Mouse (Mus musculus) kidney, postnatal 0 days (tissue): ENCODE measurements around the gene Pspn. TPM values are rescaled to one million over a fixed set of nuclear protein-coding genes. Genes with fewer than 3 reads are reported as not detected.

Experiments used
- ATAC-seq: fragments of 200-750 bp; cut with Nextera tagmentation; replicated peaks from 2 replicates; pipeline ENCODE4 v1.8.0; 2017; ENCODE audit warnings: low read depth, moderate number of reproducible peaks, moderate TSS enrichment, moderate library complexity; ENCODE audit not compliant: low FRiP score
- DNase-seq: peaks from one replicate; pipeline ENCODE4 v3.0.0-alpha.2; 2016; ENCODE audit warnings: low spot score
- H3K27ac ChIP-seq: fragments of 300-500 bp; sonication (generic); 2 replicates; pipeline ENCODE4 v1.5.1; 2014; ENCODE audit warnings: mild to moderate bottlenecking
- H3K27me3 ChIP-seq: fragments of 300-500 bp; sonication (generic); 2 replicates; pipeline ENCODE4 v1.6.1; 2014; ENCODE audit warnings: low read length, mixed read lengths; ENCODE audit not compliant: insufficient read depth
- H3K36me3 ChIP-seq: fragments of 300-500 bp; sonication (generic); 2 replicates; pipeline ENCODE4 v1.6.1; 2014; ENCODE audit warnings: low read length, mixed read lengths; ENCODE audit not compliant: insufficient read depth
- H3K4me1 ChIP-seq: fragments of 300-500 bp; sonication (generic); replicated peaks from 2 replicates; pipeline ENCODE4 v1.6.1; 2014; ENCODE audit warnings: antibody characterized with exemption, low read length, mixed read lengths; ENCODE audit not compliant: insufficient read depth
- H3K4me2 ChIP-seq: fragments of 300-500 bp; sonication (generic); 2 replicates; pipeline ENCODE4 v1.6.1; 2014; ENCODE audit warnings: mild to moderate bottlenecking, low read length, moderate library complexity, mixed read lengths
- H3K4me3 ChIP-seq: fragments of 300-500 bp; sonication (generic); replicated peaks from 2 replicates; pipeline ENCODE4 v1.5.1; 2014; ENCODE audit warnings: low read depth, low read length
- H3K9ac ChIP-seq: fragments of 300-500 bp; sonication (generic); 2 replicates; pipeline ENCODE4 v1.6.1; 2014; ENCODE audit warnings: low read depth, low read length
- H3K9me3 ChIP-seq: fragments of 300-500 bp; sonication (generic); replicated peaks from 2 replicates; pipeline ENCODE4 v1.6.1; 2016; ENCODE audit warnings: low read length, inconsistent platforms, mixed read lengths
- CTCF ChIP-seq: IDR thresholded peaks from 2 replicates; pipeline ENCODE4 v1.5.1; 2016; ENCODE audit warnings: antibody characterized with exemption, low read depth, mild to moderate bottlenecking, moderate library complexity
- WGBS: fragments of 180-500 bp; shearing (Covaris S2); extraction: QIAGEN DNeasy Blood & Tissue Kit; methylation state at CpG from one replicate; pipeline ENCODE4 v1.1.7; 2014; 5-methylcytosine and 5-hydroxymethylcytosine counted together
- polyA plus RNA-seq: library from polyadenylated mRNA; unstranded; fragments of >200 nt; fragmentation: Nextera tagmentation; extraction: Ambion mirVana; gene quantifications from 2 replicates; pipeline ENCODE4 v1.2.1, GENCODE M21; 2015

Pspn gene
- polyA plus RNA-seq, 1 experiment from 2014 or later = 0.55 TPM

DNA sequence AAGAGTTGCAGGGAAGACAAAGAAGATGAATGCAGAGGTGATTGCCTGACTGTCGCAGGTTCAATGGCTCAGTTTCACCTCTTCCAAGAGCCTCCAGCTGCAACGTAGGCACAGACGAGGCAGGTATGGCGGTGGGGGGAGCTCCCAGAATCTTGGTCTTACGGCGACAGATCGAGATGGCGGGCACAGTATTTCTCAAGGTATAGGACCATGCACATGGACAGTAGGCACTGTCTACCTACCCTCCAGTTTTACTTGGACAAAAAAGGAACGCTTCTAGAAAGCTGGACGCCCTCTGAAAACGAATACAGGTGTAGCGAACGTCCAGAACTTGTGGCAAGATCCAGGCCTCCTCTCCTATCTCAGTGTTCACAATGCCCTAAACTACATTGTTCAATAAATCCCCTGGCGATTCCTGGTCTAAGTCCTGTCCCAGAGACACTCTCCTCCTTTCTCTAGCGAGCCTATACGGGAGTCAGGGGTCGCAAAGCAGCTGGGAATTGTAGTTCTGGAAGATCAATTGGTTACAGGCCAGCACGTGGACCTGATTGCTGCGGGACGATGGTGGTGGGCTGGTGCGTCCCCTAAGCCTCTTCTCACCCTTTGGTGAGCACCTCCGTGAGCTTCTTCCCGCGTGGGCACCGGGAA lies 10.2 kb downstream of the Pspn start:
- H3K27ac ChIP-seq = peak overlapping the region; percentile 67; the same call in 1 of the 2 replicates
- peaks cover 6% of the 10 kb centered on the region; the same call in 1 of the 2 replicates for H3K4me1 ChIP-seq
- 3% methylated on average over 25 of the region's 25 CpGs for WGBS
- peak overlapping the region; percentile 89 for H3K4me2 ChIP-seq
- peak; percentile 96 for DNase-seq
- H3K4me3 ChIP-seq = peak overlapping the region; percentile 62
- ATAC-seq = peak; percentile 88
- no peaks in the 10 kb centered on the region for H3K9me3 ChIP-seq
- peak overlapping the region; percentile 66 for H3K9ac ChIP-seq
- H3K27me3 ChIP-seq = no peaks in the 10 kb centered on the region
- TF ChIP-seq CTCF = no peak
- peaks cover 18% of the 10 kb centered on the region for H3K36me3 ChIP-seq

DNA sequence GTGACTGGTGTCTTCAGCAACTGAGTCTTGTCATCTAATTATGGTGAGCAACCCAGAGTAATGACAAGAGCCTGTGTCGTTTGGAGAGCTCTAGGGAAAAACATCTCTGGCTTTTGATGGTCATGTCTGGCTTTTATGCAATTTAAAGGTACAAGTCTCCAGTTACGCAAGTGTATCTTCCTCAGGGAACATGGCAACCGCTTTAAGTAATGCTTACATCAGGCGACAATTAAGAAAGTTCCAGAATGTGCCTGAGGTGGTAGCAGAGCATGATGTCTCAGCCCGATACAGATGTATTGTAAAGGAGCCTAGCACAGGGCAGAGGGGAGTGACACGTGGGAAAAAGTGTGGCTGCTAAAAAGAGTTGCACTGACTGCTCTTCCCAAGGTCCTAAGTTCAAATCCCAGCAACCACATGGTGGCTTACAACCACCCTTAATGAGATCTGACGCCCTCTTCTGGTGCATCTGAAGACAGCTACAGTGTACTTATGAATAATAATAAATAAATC lies 10.8 kb downstream of the Pspn start:
- H3K9ac ChIP-seq = peak overlapping the region; percentile 66; the same call in 1 of the 2 replicates
- WGBS = 72% methylated on average over 7 of the region's 7 CpGs
- no peak overlapping the region for H3K27ac ChIP-seq
- no peaks in the 10 kb centered on the region for H3K27me3 ChIP-seq
- TF ChIP-seq CTCF = peak; percentile 30; the same call in 1 of the 2 replicates
- peaks cover 6% of the 10 kb centered on the region; the same call in 1 of the 2 replicates for H3K4me1 ChIP-seq
- peaks cover 13% of the 10 kb centered on the region for H3K36me3 ChIP-seq
- no peak for DNase-seq
- no peaks in the 10 kb centered on the region for H3K9me3 ChIP-seq
- H3K4me2 ChIP-seq = peak overlapping the region; percentile 89
- no peak for ATAC-seq
- peak overlapping the region; percentile 62; the same call in 1 of the 2 replicates for H3K4me3 ChIP-seq

DNA sequence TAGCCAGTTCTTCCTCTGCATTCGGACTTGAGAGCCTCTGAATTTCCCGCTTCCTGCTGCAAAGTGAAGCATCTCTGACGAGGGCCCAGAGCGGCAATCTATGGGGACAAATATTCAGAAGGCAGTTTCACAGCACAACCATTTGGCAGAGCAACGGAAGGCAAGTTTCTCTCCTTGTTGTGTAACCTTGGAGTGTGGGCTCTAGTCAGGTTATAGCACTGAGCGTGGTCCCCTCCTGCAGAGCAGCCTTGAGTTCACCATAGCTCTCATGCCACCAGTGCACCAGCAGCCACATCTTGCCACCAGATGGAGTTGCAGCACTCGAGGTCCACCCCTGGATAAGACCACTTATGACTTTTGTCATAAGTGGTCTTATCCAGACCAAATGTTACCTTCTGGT lies 11.4 kb downstream of the Pspn start:
- DNase-seq = no peak
- no peak for ATAC-seq
- Histone ChIP-seq H3K4me3 (no peak overlapping the region), H3K4me2 (no peak overlapping the region), H3K27me3 (no peaks in the 10 kb centered on the region), H3K9ac (no peak overlapping the region), H3K36me3 (peaks cover 7% of the 10 kb centered on the region), H3K4me1 (peaks cover 6% of the 10 kb centered on the region; the same call in 1 of the 2 replicates), H3K27ac (no peak overlapping the region), H3K9me3 (no peaks in the 10 kb centered on the region)
- peak; percentile 41 for TF ChIP-seq CTCF
- WGBS = 85% methylated on average over 7 of the region's 7 CpGs

DNA sequence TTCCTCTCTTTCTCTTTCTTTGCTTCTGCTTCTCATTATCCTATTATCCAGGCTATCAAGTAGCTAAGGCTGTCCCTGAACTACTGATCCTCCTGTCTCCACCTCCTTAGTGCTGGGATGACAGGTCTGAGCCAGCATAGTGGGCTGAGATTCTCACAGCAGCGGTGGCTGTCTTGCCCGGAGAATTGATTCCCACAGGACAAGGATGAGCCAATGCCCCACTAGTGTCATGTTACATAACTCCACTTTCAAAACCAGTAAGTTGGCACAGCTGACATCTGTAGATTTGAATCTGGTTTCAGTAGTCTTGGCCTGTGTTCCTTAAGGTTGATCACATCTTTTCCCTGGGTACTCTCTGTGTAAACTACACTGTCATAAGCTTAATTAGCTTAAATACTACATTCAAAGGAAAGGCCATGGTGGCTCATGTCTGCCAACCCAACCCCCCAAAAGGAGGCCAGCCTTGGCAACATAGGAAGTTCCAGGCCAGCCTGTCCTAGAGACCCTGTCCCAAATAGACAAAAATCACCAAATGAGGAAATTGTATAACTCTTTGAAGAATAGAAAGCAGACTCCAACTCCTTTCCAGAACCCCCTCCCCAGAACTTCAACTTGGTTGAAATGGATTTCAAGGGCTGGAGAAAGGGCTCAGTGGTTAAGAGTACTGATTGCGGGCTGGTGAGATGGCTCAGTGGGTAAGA lies 13.6 kb downstream of the Pspn start:
- ATAC-seq = no peak
- H3K27me3 ChIP-seq = no peaks in the 10 kb centered on the region
- H3K27ac ChIP-seq = no peak overlapping the region
- no peak overlapping the region for H3K4me3 ChIP-seq
- no peak overlapping the region for H3K4me2 ChIP-seq
- peaks cover 5% of the 10 kb centered on the region; the same call in 1 of the 2 replicates for H3K4me1 ChIP-seq
- no peak for TF ChIP-seq CTCF
- no peak overlapping the region for H3K9ac ChIP-seq
- WGBS = 90% methylated on average over 3 of the region's 3 CpGs
- no peak for DNase-seq
- no peaks in the 10 kb centered on the region for H3K36me3 ChIP-seq
- no peaks in the 10 kb centered on the region for H3K9me3 ChIP-seq

DNA sequence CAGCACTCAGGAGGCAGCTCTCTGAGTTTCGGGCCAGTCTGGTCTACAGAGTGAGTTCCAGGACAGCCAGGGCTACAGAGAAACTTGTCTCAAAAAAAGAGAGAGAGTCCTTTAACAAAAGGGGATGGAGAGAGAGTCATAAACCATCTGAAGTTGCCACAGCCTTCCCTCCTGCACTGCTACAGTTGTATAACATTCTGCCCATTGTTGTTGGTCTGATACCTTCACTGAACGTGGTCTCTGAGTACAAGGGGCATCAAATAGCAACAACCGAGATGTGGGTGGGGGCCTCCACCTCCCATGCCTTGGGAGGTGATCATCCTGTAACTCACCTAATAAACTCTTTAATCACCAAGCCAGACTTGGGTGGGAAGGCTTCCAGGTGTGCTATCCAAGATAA lies 14.2 kb downstream of the Pspn start:
- DNase-seq (no peak), ATAC-seq (no peak)
- H3K4me1 ChIP-seq = no peaks in the 10 kb centered on the region
- H3K36me3 ChIP-seq = no peaks in the 10 kb centered on the region
- no peak overlapping the region for H3K27ac ChIP-seq
- no peak overlapping the region for H3K9ac ChIP-seq
- WGBS = 58% methylated on average over 3 of the region's 3 CpGs
- no peak for TF ChIP-seq CTCF
- H3K9me3 ChIP-seq = no peaks in the 10 kb centered on the region
- H3K27me3 ChIP-seq = no peaks in the 10 kb centered on the region
- no peak overlapping the region for H3K4me3 ChIP-seq
- H3K4me2 ChIP-seq = no peak overlapping the region

DNA sequence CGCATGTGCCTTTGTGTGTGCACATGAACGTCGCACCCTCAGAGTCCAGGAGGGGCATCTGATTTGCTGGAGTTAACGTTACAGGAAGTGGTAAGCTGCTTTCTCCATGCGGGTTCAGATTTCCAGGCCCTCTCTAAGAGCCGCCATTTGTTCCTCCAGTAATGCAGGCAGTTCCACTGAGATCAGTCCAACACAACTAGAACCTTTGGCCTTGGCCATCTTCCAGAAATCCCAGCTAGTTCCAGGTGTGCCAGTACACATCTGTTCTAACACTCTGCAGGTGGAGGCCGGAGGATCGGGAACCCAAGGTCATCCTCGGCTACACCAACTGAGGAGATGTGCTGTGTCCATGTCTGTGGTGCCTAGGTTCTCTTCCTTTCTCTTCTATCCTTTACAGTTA lies 14.9 kb downstream of the Pspn start:
- no peaks in the 10 kb centered on the region for H3K36me3 ChIP-seq
- ATAC-seq (no peak), DNase-seq (no peak)
- 74% methylated on average over 9 of the region's 9 CpGs for WGBS
- H3K9ac ChIP-seq = no peak overlapping the region
- H3K4me3 ChIP-seq = no peak overlapping the region
- no peak overlapping the region for H3K27ac ChIP-seq
- TF ChIP-seq CTCF = no peak
- H3K27me3 ChIP-seq = no peaks in the 10 kb centered on the region
- H3K4me2 ChIP-seq = no peak overlapping the region
- no peaks in the 10 kb centered on the region for H3K9me3 ChIP-seq
- H3K4me1 ChIP-seq = no peaks in the 10 kb centered on the region
